Mouse (Mus musculus): Measurements from ENCODE around the gene Slc15a1. TPM values are rescaled to one million over a fixed set of nuclear protein-coding genes. Genes with fewer than 3 reads are reported as not detected.

Gene Slc15a1
- polyA plus RNA-seq, 1 experiment, result not detected

DNA sequence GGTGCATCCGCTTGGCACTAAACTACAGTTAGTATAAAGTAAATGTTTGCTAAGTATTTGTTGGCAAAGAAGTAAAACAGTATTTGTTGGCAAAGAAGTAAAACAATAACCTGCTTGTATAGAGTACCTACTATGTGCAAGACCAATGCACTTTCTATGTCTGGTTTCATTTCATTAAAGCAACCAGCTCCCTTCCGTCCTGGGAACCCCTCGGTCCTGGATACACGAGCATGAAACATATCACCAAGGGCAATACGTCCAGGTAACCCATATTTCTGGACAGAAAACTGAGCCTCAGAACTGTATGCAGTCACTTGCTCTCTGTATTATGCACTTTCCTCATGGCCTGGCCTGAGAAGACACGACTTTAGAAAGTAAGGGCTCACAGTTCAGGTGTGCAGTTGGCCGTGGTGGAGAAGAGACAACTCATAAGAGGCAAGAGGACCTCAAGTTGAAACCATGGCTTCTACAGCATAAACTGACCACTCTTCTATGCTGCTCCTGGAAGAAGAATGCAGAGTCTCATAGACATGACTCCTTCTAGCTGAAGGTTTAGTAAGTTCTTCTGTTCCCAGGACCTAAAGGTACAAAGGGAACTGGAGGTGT, 53.5 kb downstream of the Slc15a1 start:
- Histone ChIP-seq H3ac (ENCODE audit: control insufficient read depth, insufficient read length, low read depth) (no peak overlapping the region), H3K79me2 (ENCODE audit: control insufficient read depth, insufficient read depth) (no peaks in the 10 kb centered on the region), H3K79me3 (ENCODE audit: low read depth) (no peaks in the 10 kb centered on the region), H3K4me3 (ENCODE audit: insufficient read depth, poor library complexity, severe bottlenecking) (no peak overlapping the region), H3K36me3 (ENCODE audit: control insufficient read depth, insufficient read depth) (no peaks in the 10 kb centered on the region), H3K27me3 (ENCODE audit: control insufficient read depth, insufficient read depth, insufficient read length) (no peaks in the 10 kb centered on the region)
- no peak for TF ChIP-seq FOSL1 (IDR thresholded peaks at IDR 0.05; ENCODE audit: insufficient read depth, low read length, poor library complexity, severe bottlenecking)
- no peak for TF ChIP-seq MYOG (IDR thresholded peaks at IDR 0.05; ENCODE audit: control insufficient read depth, extremely low read depth, insufficient read length)
- no peak for TF ChIP-seq CTCF (IDR thresholded peaks at IDR 0.05; ENCODE audit: control insufficient read depth, insufficient read depth, insufficient read length)
- no peak for TF ChIP-seq MAX (IDR thresholded peaks at IDR 0.05)
- TF ChIP-seq CEBPB (IDR thresholded peaks at IDR 0.05; ENCODE audit: low read depth), result no peak
- no peak for TF ChIP-seq MYOD1 (IDR thresholded peaks at IDR 0.05; ENCODE audit: control insufficient read depth, insufficient read length, low read depth)
- no peak for TF ChIP-seq USF1 (IDR thresholded peaks at IDR 0.05; ENCODE audit: low read depth)

DNA sequence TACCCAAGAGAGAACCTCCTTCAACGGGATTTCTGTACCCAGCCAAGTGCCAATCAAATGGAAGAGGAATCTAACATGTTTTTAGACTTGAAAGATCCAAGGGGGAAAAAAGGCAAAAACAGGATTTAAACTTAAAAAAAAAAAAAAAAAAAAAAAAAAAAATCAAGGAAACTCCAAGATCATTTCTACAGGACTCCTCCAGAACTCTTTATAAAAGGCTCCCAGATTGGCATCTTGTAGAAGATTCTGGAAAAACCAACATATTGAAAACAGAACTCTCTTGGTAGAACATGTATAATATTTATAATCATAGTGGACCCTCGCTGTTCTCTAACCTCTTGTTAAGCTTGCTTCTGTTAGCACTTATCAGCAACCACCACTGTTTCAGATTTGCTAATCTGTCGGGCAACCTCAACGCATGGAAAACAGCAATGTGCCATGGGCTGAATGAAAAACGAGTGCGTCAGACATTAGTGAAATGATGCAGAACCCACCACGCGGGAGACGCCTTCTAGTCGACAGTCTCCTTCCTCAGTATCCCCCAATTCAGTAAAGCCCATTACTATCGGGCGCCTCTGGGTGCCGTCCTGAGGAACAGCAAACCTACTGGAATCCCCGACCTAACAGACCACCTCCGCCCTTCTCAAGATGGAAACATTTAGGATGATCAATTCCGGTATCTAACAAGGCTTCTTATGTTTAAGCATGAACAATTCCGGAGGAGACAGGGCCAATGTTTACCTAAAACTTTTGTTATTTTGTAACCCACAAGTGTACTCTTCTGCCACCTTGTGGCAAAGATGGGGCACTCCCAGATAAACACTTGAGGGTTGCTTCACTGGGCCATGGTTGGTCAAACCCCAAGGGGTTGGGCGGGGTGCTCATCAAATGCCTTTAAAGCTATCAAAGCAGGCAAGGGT, 54.3 kb downstream of the Slc15a1 start:
- Histone ChIP-seq H3ac (ENCODE audit: control insufficient read depth, insufficient read length, low read depth) (no peak overlapping the region), H3K79me3 (ENCODE audit: low read depth) (no peaks in the 10 kb centered on the region), H3K79me2 (ENCODE audit: control insufficient read depth, insufficient read depth) (no peaks in the 10 kb centered on the region), H3K36me3 (ENCODE audit: control insufficient read depth, insufficient read depth) (no peaks in the 10 kb centered on the region), H3K4me3 (ENCODE audit: insufficient read depth, poor library complexity, severe bottlenecking) (no peak overlapping the region), H3K27me3 (ENCODE audit: control insufficient read depth, insufficient read depth, insufficient read length) (no peaks in the 10 kb centered on the region)
- TF ChIP-seq CTCF (IDR thresholded peaks at IDR 0.05; ENCODE audit: control insufficient read depth, insufficient read depth, insufficient read length) (peak; percentile 42), MYOG (IDR thresholded peaks at IDR 0.05; ENCODE audit: control insufficient read depth, extremely low read depth, insufficient read length) (no peak), CEBPB (IDR thresholded peaks at IDR 0.05; ENCODE audit: low read depth) (peak; percentile 62), FOSL1 (IDR thresholded peaks at IDR 0.05; ENCODE audit: insufficient read depth, low read length, poor library complexity, severe bottlenecking) (no peak), USF1 (IDR thresholded peaks at IDR 0.05; ENCODE audit: low read depth) (no peak)

- Histone ChIP-seq H3K79me3 (ENCODE audit: low read depth) (no peaks in the 10 kb centered on the region), H3K27me3 (ENCODE audit: control insufficient read depth, insufficient read depth, insufficient read length) (no peaks in the 10 kb centered on the region), H3K79me2 (ENCODE audit: control insufficient read depth, insufficient read depth) (no peaks in the 10 kb centered on the region), H3K36me3 (ENCODE audit: control insufficient read depth, insufficient read depth) (no peaks in the 10 kb centered on the region), H3K4me3 (ENCODE audit: insufficient read depth, poor library complexity, severe bottlenecking) (no peak overlapping the region), H3ac (ENCODE audit: control insufficient read depth, insufficient read length, low read depth) (no peak overlapping the region)
- TF ChIP-seq MYOG (IDR thresholded peaks at IDR 0.05; ENCODE audit: control insufficient read depth, extremely low read depth, insufficient read length) (no peak), MAX (IDR thresholded peaks at IDR 0.05) (no peak), USF1 (IDR thresholded peaks at IDR 0.05; ENCODE audit: low read depth) (no peak), MYOD1 (IDR thresholded peaks at IDR 0.05; ENCODE audit: control insufficient read depth, insufficient read length, low read depth) (no peak), CEBPB (IDR thresholded peaks at IDR 0.05; ENCODE audit: low read depth) (no peak), FOSL1 (IDR thresholded peaks at IDR 0.05; ENCODE audit: insufficient read depth, low read length, poor library complexity, severe bottlenecking) (no peak), CTCF (IDR thresholded peaks at IDR 0.05; ENCODE audit: control insufficient read depth, insufficient read depth, insufficient read length) (no peak)
Observed at GRCm38 (mm10) chr14:121446951-121447350, 58.1 kb downstream of the Slc15a1 start.

DNA sequence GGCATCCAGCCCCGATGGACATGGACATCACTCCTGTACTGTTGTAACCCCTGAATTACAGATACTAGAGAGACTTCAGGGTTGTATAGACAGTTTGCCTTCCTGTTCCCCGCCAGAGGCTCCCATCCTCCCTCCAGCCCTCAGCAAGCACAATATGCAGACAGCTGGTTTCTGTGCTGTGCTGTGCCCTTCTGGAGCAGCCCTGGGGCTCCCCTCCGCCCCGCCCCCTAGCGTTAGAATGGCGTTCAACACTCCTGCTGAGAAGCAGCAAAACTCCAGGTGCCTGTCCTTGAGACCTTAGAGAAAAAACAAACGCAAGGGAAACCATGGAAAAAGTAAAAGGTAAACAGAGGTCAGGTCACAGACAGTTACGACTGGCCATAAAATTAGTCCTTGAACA, 59.9 kb downstream of the Slc15a1 start:
- Histone ChIP-seq H3K79me3 (ENCODE audit: low read depth) (no peaks in the 10 kb centered on the region), H3K27me3 (ENCODE audit: control insufficient read depth, insufficient read depth, insufficient read length) (no peaks in the 10 kb centered on the region), H3K79me2 (ENCODE audit: control insufficient read depth, insufficient read depth) (no peaks in the 10 kb centered on the region), H3K36me3 (ENCODE audit: control insufficient read depth, insufficient read depth) (no peaks in the 10 kb centered on the region), H3K4me3 (ENCODE audit: insufficient read depth, poor library complexity, severe bottlenecking) (no peak overlapping the region), H3ac (ENCODE audit: control insufficient read depth, insufficient read length, low read depth) (no peak overlapping the region)
- TF ChIP-seq CEBPB (IDR thresholded peaks at IDR 0.05; ENCODE audit: low read depth) (no peak), FOSL1 (IDR thresholded peaks at IDR 0.05; ENCODE audit: insufficient read depth, low read length, poor library complexity, severe bottlenecking) (no peak), MYOD1 (IDR thresholded peaks at IDR 0.05; ENCODE audit: control insufficient read depth, insufficient read length, low read depth) (no peak), MYOG (IDR thresholded peaks at IDR 0.05; ENCODE audit: control insufficient read depth, extremely low read depth, insufficient read length) (no peak), MAX (IDR thresholded peaks at IDR 0.05) (no peak), CTCF (IDR thresholded peaks at IDR 0.05; ENCODE audit: control insufficient read depth, insufficient read depth, insufficient read length) (peak; percentile 65), USF1 (IDR thresholded peaks at IDR 0.05; ENCODE audit: low read depth) (no peak)

DNA sequence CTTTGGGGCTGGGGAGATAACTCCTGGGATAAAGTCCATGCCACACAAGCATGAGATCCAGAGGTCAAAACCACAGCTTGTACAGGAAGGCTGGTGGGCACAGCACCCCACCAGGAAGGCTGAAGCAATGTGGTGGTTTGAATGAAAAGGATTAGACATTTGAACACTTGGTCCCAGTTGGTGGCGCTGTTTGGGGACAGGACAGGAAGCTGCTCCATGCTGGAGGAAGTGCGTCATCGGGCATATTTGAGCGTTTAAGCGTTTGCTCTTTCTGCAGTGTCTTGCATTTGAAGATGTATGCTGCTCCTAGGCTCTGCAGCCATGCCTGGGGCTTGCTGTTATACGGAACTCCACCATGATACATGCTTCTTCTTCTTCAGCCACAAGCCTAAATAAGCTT, 64.2 kb downstream of the Slc15a1 start:
- TF ChIP-seq MAX (IDR thresholded peaks at IDR 0.05) (no peak), FOSL1 (IDR thresholded peaks at IDR 0.05; ENCODE audit: insufficient read depth, low read length, poor library complexity, severe bottlenecking) (no peak), CTCF (IDR thresholded peaks at IDR 0.05; ENCODE audit: control insufficient read depth, insufficient read depth, insufficient read length) (no peak), CEBPB (IDR thresholded peaks at IDR 0.05; ENCODE audit: low read depth) (no peak), MYOG (IDR thresholded peaks at IDR 0.05; ENCODE audit: control insufficient read depth, extremely low read depth, insufficient read length) (no peak), USF1 (IDR thresholded peaks at IDR 0.05; ENCODE audit: low read depth) (no peak), MYOD1 (IDR thresholded peaks at IDR 0.05; ENCODE audit: control insufficient read depth, insufficient read length, low read depth) (no peak)
- H3K79me3 ChIP-seq (ENCODE audit: low read depth), result no peaks in the 10 kb centered on the region
- no peaks in the 10 kb centered on the region for H3K36me3 ChIP-seq (ENCODE audit: control insufficient read depth, insufficient read depth)
- H3K79me2 ChIP-seq (ENCODE audit: control insufficient read depth, insufficient read depth), result no peaks in the 10 kb centered on the region
- no peak overlapping the region for H3ac ChIP-seq (ENCODE audit: control insufficient read depth, insufficient read length, low read depth)
- no peak overlapping the region for H3K4me3 ChIP-seq (ENCODE audit: insufficient read depth, poor library complexity, severe bottlenecking)
- no peaks in the 10 kb centered on the region for H3K27me3 ChIP-seq (ENCODE audit: control insufficient read depth, insufficient read depth, insufficient read length)

All from C2C12 (cell line).